Mouse (Mus musculus) lung, postnatal 0 days (tissue): ENCODE measurements at regions not wholly inside any gene's neighbourhood (a gene's known extent, or its start where the extent isn't known, plus 50 kb on each side); places are given as distances from the start of the nearest gene placed in this dataset.

Experiments
- CTCF ChIP-seq: IDR thresholded peaks from 2 replicates; pipeline ENCODE4 v1.5.1; 2016; ENCODE audit warnings: antibody characterized with exemption, mild to moderate bottlenecking
- EP300 ChIP-seq: IDR thresholded peaks from 2 replicates; pipeline ENCODE4 v1.6.1; 2016; ENCODE audit warnings: antibody characterized with exemption, mild to moderate bottlenecking, control low read depth

GRCm38 (mm10) chr10:44631584-44631983 lies 103.3 kb upstream of the Prdm1 start:
- TF ChIP-seq CTCF: no peak
- no peak for TF ChIP-seq EP300
